Comparison of ENCODE assay signal across 15 mouse cellular contexts in the genomic region with DNA sequence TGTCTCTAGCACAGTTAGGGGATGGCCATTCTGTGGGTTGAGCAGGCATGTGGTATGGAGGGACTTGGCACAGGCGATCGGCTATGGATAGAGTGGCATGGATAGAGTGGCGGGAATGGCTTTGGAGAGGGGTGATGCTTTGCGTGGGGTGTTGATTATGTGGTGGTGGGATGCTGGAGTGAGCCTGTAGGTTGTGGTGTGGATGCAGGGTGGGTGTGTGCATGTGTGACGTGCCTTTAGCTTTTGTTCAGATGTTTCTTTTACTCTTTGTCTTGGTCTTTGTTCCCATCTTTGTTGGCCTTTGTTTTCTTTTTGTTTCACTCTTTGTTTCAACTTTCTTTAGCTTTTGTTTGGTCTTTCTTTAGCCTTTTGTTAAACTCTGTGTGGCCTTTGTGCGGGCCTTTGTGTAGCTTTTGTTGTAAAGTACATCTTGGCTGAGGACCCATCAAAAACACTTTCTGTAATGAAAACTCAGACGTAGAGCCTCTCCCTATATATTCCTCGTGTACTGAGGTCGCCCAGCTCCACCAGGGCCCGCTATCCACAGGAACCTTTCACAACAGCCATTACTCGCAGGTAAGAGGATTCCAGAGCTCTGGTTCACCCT. TPM values are rescaled to one million over a fixed set of nuclear protein-coding genes. Genes with fewer than 3 reads are reported as not detected.
DNase-seq lines count a peak whose midpoint lies in the region; ATAC-seq and TF ChIP-seq lines count a peak whose summit lies in the region.
"Had no signal": no experiment of that assay in that cellular context is flagged by ENCODE, and none has a peak within 500 bp of the region (broad histone marks: within the 10 kb centered on the region; RNA-seq: fewer than 3 reads in every experiment).

TSS of gene Mobp (plus strand) at position 486 of the 607 bp plus-strand sequence.

- H3K27me3 ChIP-seq in hindbrain, embryonic 11.5 days (ENCODE audit: control insufficient read depth, insufficient read depth, low read length), result no peaks in the 10 kb centered on the region
- H3K27me3 ChIP-seq in hindbrain, embryonic 14.5 days (ENCODE audit: control insufficient read depth, insufficient read depth, low read length), result no peaks in the 10 kb centered on the region

- intact Hi-C loops in left cerebral cortex, postnatal 10 days (cut with DNase I), result no loop called here

- H3K9me3 ChIP-seq in hindbrain, embryonic 11.5 days (ENCODE audit: control insufficient read depth, low read length), result no peaks in the 10 kb centered on the region
- no peaks in the 10 kb centered on the region for H3K9me3 ChIP-seq in hindbrain, embryonic 14.5 days (ENCODE audit: control insufficient read depth, low read length)
- H3K9me3 ChIP-seq: midbrain, embryonic 12.5 days had no signal

- TF ChIP-seq CTCF in layer of hippocampus, adult 2 months (conservative IDR thresholded peaks at IDR 0.05), result no peak

- H3K4me3 ChIP-seq in hindbrain, embryonic 11.5 days (ENCODE audit: low read depth, low read length), result no peak within 1 kb of the TSS
- no peak within 1 kb of the TSS for H3K4me3 ChIP-seq in hindbrain, embryonic 14.5 days (replicated peaks; ENCODE audit: low read length)
- H3K4me3 ChIP-seq in layer of hippocampus, adult 2 months, result peak within 1 kb of the TSS; percentile 27; the same call in 1 of the 2 replicates
- H3K4me3 ChIP-seq: heart, adult 2 months; midbrain, embryonic 12.5 days had no signal

- no peak within 1 kb of the TSS for H3K9ac ChIP-seq in hindbrain, embryonic 11.5 days (ENCODE audit: low read depth, low read length)
- H3K9ac ChIP-seq in hindbrain, embryonic 14.5 days, result no peak within 1 kb of the TSS
- H3K9ac ChIP-seq: midbrain, embryonic 12.5 days had no signal

- no peaks in the 10 kb centered on the region for H3K4me1 ChIP-seq in hindbrain, embryonic 11.5 days (replicated peaks; ENCODE audit: control insufficient read depth, insufficient read depth, low read length)
- H3K4me1 ChIP-seq in hindbrain, embryonic 14.5 days (replicated peaks; ENCODE audit: control insufficient read depth, insufficient read depth, low read length), result no peaks in the 10 kb centered on the region

- ATAC-seq in hindbrain, embryonic 11.5 days (ENCODE audit: low FRiP score), result no peak
- no peak for ATAC-seq in hindbrain, embryonic 14.5 days (ENCODE audit: low FRiP score)

- no peak within 1 kb of the TSS for H3K4me2 ChIP-seq in hindbrain, embryonic 11.5 days (replicated peaks; ENCODE audit: low read depth, low read length)
- H3K4me2 ChIP-seq in hindbrain, embryonic 14.5 days (replicated peaks), result no peak within 1 kb of the TSS
- H3K4me2 ChIP-seq: liver, embryonic 11.5 days; midbrain, embryonic 12.5 days had no signal

- DNase-seq in hindbrain, embryonic 11.5 days (ENCODE audit: low spot score), result peak; percentile 11
- no peak for DNase-seq in hindbrain, embryonic 14.5 days (ENCODE audit: low spot score)
- DNase-seq in R1 (ENCODE audit: low read depth, low spot score), result peak; percentile 95
- DNase-seq in layer of hippocampus, adult 2 months (ENCODE audit: low spot score in 2 of 2), result peak in 1 of 2 experiments; percentile 28
- no peak for DNase-seq in left cerebral cortex, postnatal 10 days (ENCODE audit: extremely low spot score in 1 of 2, low spot score in 2 of 2)
- no peak for DNase-seq in thymus, postnatal 10 days (ENCODE audit: low spot score in 2 of 2)
- DNase-seq in gastrocnemius, postnatal 25 days, result no peak
- DNase-seq: cerebellum, adult 9-11 months; heart, adult 2 months; heart, postnatal 10 days; lung, postnatal 10 days; spleen, adult 18-20 months had no signal

- WGBS in hindbrain, embryonic 11.5 days, result 38% methylated on average over 11 of the region's 11 CpGs
- 24% methylated on average over 11 of the region's 11 CpGs for WGBS in hindbrain, embryonic 14.5 days

- H3K36me3 ChIP-seq in hindbrain, embryonic 11.5 days (ENCODE audit: control insufficient read depth, insufficient read depth, low read length), result no peaks in the 10 kb centered on the region
- no peaks in the 10 kb centered on the region for H3K36me3 ChIP-seq in hindbrain, embryonic 14.5 days (replicated peaks; ENCODE audit: control insufficient read depth, insufficient read depth)
- H3K36me3 ChIP-seq: midbrain, embryonic 12.5 days had no signal

- no peak within 1 kb of the TSS for H3K27ac ChIP-seq in hindbrain, embryonic 11.5 days (ENCODE audit: low read depth, low read length)
- no peak within 1 kb of the TSS for H3K27ac ChIP-seq in hindbrain, embryonic 14.5 days
- H3K27ac ChIP-seq in layer of hippocampus, adult 2 months, result peak within 1 kb of the TSS; percentile 79
- H3K27ac ChIP-seq: heart, adult 2 months; kidney, postnatal 0 days; midbrain, embryonic 12.5 days had no signal

RNA-seq across cellular contexts. Expression of gene Mobp, which starts in this region (rescaled TPM):
- polyA plus RNA-seq in hindbrain, embryonic 11.5 days (2014; fragmentation: Nextera tagmentation; extraction: Ambion mirVana), result 0.36 TPM in 1 of 2 replicates, not detected in the other
- 0.08 and 0.15 TPM in 2 replicates for polyA plus RNA-seq in hindbrain, embryonic 14.5 days (2014; fragmentation: Nextera tagmentation; extraction: Ambion mirVana)
- total RNA-seq in layer of hippocampus, adult 2 months (2021), result 100 to 1,000 TPM; 305 to 312 TPM
- total RNA-seq in left cerebral cortex, postnatal 10 days (2021), result 10 to 100 TPM; 18.6 to 57.9 TPM
- total RNA-seq in gastrocnemius, postnatal 25 days (2021), result not detected
- total RNA-seq: heart, adult 2 months; heart, postnatal 10 days had no signal
- polyA plus RNA-seq: heart, adult 2 months; liver, embryonic 11.5 days had no signal

Comparison
In these comparisons a context has a peak if more than half of its experiments do, and no peak if none do; other contexts are left out.
1. RNA of gene Mobp (total RNA-seq): 305 to 312 TPM in layer of hippocampus, adult 2 months and 18.6 to 57.9 TPM in left cerebral cortex, postnatal 10 days; not detected in gastrocnemius, postnatal 25 days; every median in the first group is over 10 times any median in the second.
2. RNA of gene Mobp (total RNA-seq): 305 to 312 TPM in layer of hippocampus, adult 2 months; 18.6 to 57.9 TPM in left cerebral cortex, postnatal 10 days; every median in the first group is over 4 times any median in the second.
3. Peak in DNase-seq in hindbrain, embryonic 11.5 days; RNA of the gene not detected or under 1 TPM.